Mouse (Mus musculus) intestine, postnatal 0 days (tissue): ENCODE results near the gene Gm17455. TPM values are rescaled to one million over a fixed set of nuclear protein-coding genes. Genes with fewer than 3 reads are reported as not detected.

Source experiments
- ATAC-seq: fragments of 200-750 bp; cut with Nextera tagmentation; 2 replicates; pipeline ENCODE4 v1.8.0; 2017; ENCODE audit warnings: mild to moderate bottlenecking, moderate TSS enrichment, moderate library complexity
- H3K27ac ChIP-seq: fragments of 300-500 bp; sonication (generic); 2 replicates; pipeline ENCODE4 v1.5.1; 2014; ENCODE audit warnings: mild to moderate bottlenecking, low read depth, low read length, moderate library complexity
- H3K27me3 ChIP-seq: fragments of 300-500 bp; sonication (generic); replicated peaks from 2 replicates; pipeline ENCODE4 v1.6.1; 2014; ENCODE audit warnings: low read length, mixed read lengths; ENCODE audit not compliant: control insufficient read depth, insufficient read depth
- H3K36me3 ChIP-seq: fragments of 300-500 bp; sonication (generic); 2 replicates; pipeline ENCODE4 v1.6.1; 2014; ENCODE audit warnings: mild to moderate bottlenecking, moderate library complexity; ENCODE audit not compliant: control insufficient read depth, insufficient read depth
- H3K4me1 ChIP-seq: fragments of 300-500 bp; sonication (generic); replicated peaks from 2 replicates; pipeline ENCODE4 v1.6.1; 2014; ENCODE audit warnings: antibody characterized with exemption, low read length, mixed read lengths; ENCODE audit not compliant: control insufficient read depth, insufficient read depth
- H3K4me2 ChIP-seq: fragments of 300-500 bp; sonication (generic); replicated peaks from 2 replicates; pipeline ENCODE4 v1.6.1; 2014; ENCODE audit warnings: low read depth, mild to moderate bottlenecking, moderate library complexity
- H3K4me3 ChIP-seq: fragments of 300-500 bp; sonication (generic); 2 replicates; pipeline ENCODE4 v1.5.1; 2014; ENCODE audit warnings: low read depth, low read length
- H3K9ac ChIP-seq: fragments of 300-500 bp; sonication (generic); 2 replicates; pipeline ENCODE4 v1.6.1; 2014; ENCODE audit warnings: mild to moderate bottlenecking, low read depth, low read length
- H3K9me3 ChIP-seq: fragments of 300-500 bp; sonication (generic); 2 replicates; pipeline ENCODE4 v1.6.1; 2016; ENCODE audit warnings: mixed run types; ENCODE audit not compliant: control insufficient read depth
- CTCF ChIP-seq: sonication (generic); IDR thresholded peaks from 2 replicates; pipeline ENCODE4 v1.5.1; 2016; ENCODE audit warnings: low read depth, mild to moderate bottlenecking, control low read depth, antibody characterized with exemption, moderate library complexity
- WGBS: fragments of 180-500 bp; shearing (Covaris S2); extraction: QIAGEN DNeasy Blood & Tissue Kit; methylation state at CpG from one replicate; pipeline ENCODE4 v1.1.7; 2014; 5-methylcytosine and 5-hydroxymethylcytosine counted together
- polyA plus RNA-seq: library from polyadenylated mRNA; unstranded; fragments of >200 nt; fragmentation: Nextera tagmentation; extraction: Ambion mirVana; gene quantifications from 2 replicates; pipeline ENCODE4 v1.2.1, GENCODE M21; 2015

Gm17455 gene
- polyA plus RNA-seq, 1 experiment from 2014 or later: 0.65 TPM

- Histone ChIP-seq H3K4me3 (no peak overlapping the region), H3K27ac (no peak overlapping the region), H3K36me3 (no peaks in the 10 kb centered on the region), H3K9ac (no peak overlapping the region), H3K4me2 (no peak overlapping the region), H3K27me3 (no peaks in the 10 kb centered on the region), H3K4me1 (no peaks in the 10 kb centered on the region), H3K9me3 (no peaks in the 10 kb centered on the region)
- 73% methylated on average over 9 of the region's 9 CpGs for WGBS
- TF ChIP-seq CTCF: no peak
- no peak for ATAC-seq
These were observed 20.0 kb upstream of the Gm17455 start for GRCm38 (mm10) chr10:60379419-60379957.

- Histone ChIP-seq H3K27me3 (no peaks in the 10 kb centered on the region), H3K4me3 (no peak overlapping the region), H3K9me3 (no peaks in the 10 kb centered on the region), H3K9ac (no peak overlapping the region), H3K27ac (no peak overlapping the region), H3K36me3 (no peaks in the 10 kb centered on the region), H3K4me2 (no peak overlapping the region), H3K4me1 (no peaks in the 10 kb centered on the region)
- TF ChIP-seq CTCF: no peak
- 70% methylated on average over 3 of the region's 3 CpGs for WGBS
- ATAC-seq: no peak
These were observed 19.3 kb upstream of the Gm17455 start for GRCm38 (mm10) chr10:60380229-60380628.

- ATAC-seq: no peak
- WGBS: 81% methylated on average over 10 of the region's 10 CpGs
- H3K27me3 ChIP-seq: no peaks in the 10 kb centered on the region
- H3K36me3 ChIP-seq: no peaks in the 10 kb centered on the region
- no peaks in the 10 kb centered on the region for H3K4me1 ChIP-seq
- no peak overlapping the region for H3K27ac ChIP-seq
- H3K4me3 ChIP-seq: no peak overlapping the region
- H3K4me2 ChIP-seq: no peak overlapping the region
- no peaks in the 10 kb centered on the region for H3K9me3 ChIP-seq
- no peak for TF ChIP-seq CTCF
- no peak overlapping the region for H3K9ac ChIP-seq
These were observed 18.2 kb upstream of the Gm17455 start for GRCm38 (mm10) chr10:60381142-60381925.

GRCm38 (mm10) chr10:60388332-60388731, 11.2 kb upstream of the Gm17455 start:
- no peaks in the 10 kb centered on the region for H3K4me1 ChIP-seq
- H3K27ac ChIP-seq: no peak overlapping the region
- H3K4me2 ChIP-seq: no peak overlapping the region
- ATAC-seq: no peak
- no peaks in the 10 kb centered on the region for H3K27me3 ChIP-seq
- H3K9me3 ChIP-seq: no peaks in the 10 kb centered on the region
- H3K9ac ChIP-seq: no peak overlapping the region
- H3K36me3 ChIP-seq: no peaks in the 10 kb centered on the region
- TF ChIP-seq CTCF: no peak
- H3K4me3 ChIP-seq: no peak overlapping the region
- WGBS: 83% methylated on average over 2 of the region's 2 CpGs

- Histone ChIP-seq H3K4me3 (no peak overlapping the region), H3K9me3 (no peaks in the 10 kb centered on the region), H3K4me2 (no peak overlapping the region), H3K4me1 (no peaks in the 10 kb centered on the region), H3K27me3 (no peaks in the 10 kb centered on the region), H3K27ac (no peak overlapping the region), H3K36me3 (no peaks in the 10 kb centered on the region), H3K9ac (no peak overlapping the region)
- no peak for TF ChIP-seq CTCF
- 22% methylated on average over 9 of the region's 9 CpGs for WGBS
- no peak for ATAC-seq
These were observed 10.1 kb upstream of the Gm17455 start for GRCm38 (mm10) chr10:60389447-60389865.

- no peak for ATAC-seq
- WGBS: 64% methylated on average over 6 of the region's 6 CpGs
- no peaks in the 10 kb centered on the region for H3K4me1 ChIP-seq
These were observed 9.2 kb upstream of the Gm17455 start for GRCm38 (mm10) chr10:60390177-60390903.

More at GRCm38 (mm10) chr10:60390177-60390903, 9.2 kb upstream of the Gm17455 start:
- no peaks in the 10 kb centered on the region for H3K9me3 ChIP-seq
- H3K9ac ChIP-seq: no peak overlapping the region
- TF ChIP-seq CTCF: no peak
- no peak overlapping the region for H3K4me3 ChIP-seq
- no peaks in the 10 kb centered on the region for H3K36me3 ChIP-seq
- H3K4me2 ChIP-seq: no peak overlapping the region
- no peaks in the 10 kb centered on the region for H3K27me3 ChIP-seq
- H3K27ac ChIP-seq: no peak overlapping the region
